Mouse (Mus musculus) stomach, postnatal 0 days (tissue): ENCODE results near the gene Arl16. TPM values are rescaled to one million over a fixed set of nuclear protein-coding genes. Genes with fewer than 3 reads are reported as not detected.

Experiments used
- ATAC-seq: fragments of 200-750 bp; cut with Nextera tagmentation; 2 replicates; pipeline ENCODE4 v1.8.0; 2017; ENCODE audit not compliant: low FRiP score, low TSS enrichment
- DNase-seq: peaks from one replicate; pipeline ENCODE4 v3.0.0-alpha.2; 2016; ENCODE audit warnings: low spot score
- H3K27ac ChIP-seq: fragments of 300-500 bp; sonication (generic); replicated peaks from 2 replicates; pipeline ENCODE4 v1.5.1; 2014; ENCODE audit warnings: mild to moderate bottlenecking, control low read depth
- H3K27me3 ChIP-seq: fragments of 300-500 bp; sonication (generic); 2 replicates; pipeline ENCODE4 v1.6.1; 2014; ENCODE audit warnings: low read length; ENCODE audit not compliant: control insufficient read depth, insufficient read depth
- H3K36me3 ChIP-seq: fragments of 300-500 bp; sonication (generic); 2 replicates; pipeline ENCODE4 v1.6.1; 2014; ENCODE audit warnings: low read length, mixed read lengths; ENCODE audit not compliant: control insufficient read depth, insufficient read depth
- H3K4me1 ChIP-seq: fragments of 300-500 bp; sonication (generic); replicated peaks from 2 replicates; pipeline ENCODE4 v1.6.1; 2014; ENCODE audit warnings: antibody characterized with exemption; ENCODE audit not compliant: control insufficient read depth, insufficient read depth
- H3K4me2 ChIP-seq: fragments of 300-500 bp; sonication (generic); replicated peaks from 2 replicates; pipeline ENCODE4 v1.6.1; 2014; ENCODE audit warnings: low read depth, mild to moderate bottlenecking, control low read depth, moderate library complexity
- H3K4me3 ChIP-seq: fragments of 300-500 bp; sonication (generic); 2 replicates; pipeline ENCODE4 v1.5.1; 2014; ENCODE audit warnings: low read depth, low read length, control low read depth
- H3K9ac ChIP-seq: fragments of 300-500 bp; sonication (generic); 2 replicates; pipeline ENCODE4 v1.6.1; 2014; ENCODE audit warnings: mild to moderate bottlenecking, low read length, control low read depth, mixed read lengths
- H3K9me3 ChIP-seq: fragments of 300-500 bp; sonication (generic); 2 replicates; pipeline ENCODE4 v1.6.1; 2016; ENCODE audit warnings: low read length; ENCODE audit not compliant: control insufficient read depth
- CTCF ChIP-seq: IDR thresholded peaks from 2 replicates; pipeline ENCODE4 v1.5.1; 2016; ENCODE audit warnings: antibody characterized with exemption, low read depth, mild to moderate bottlenecking, moderate library complexity
- EP300 ChIP-seq: optimal IDR thresholded peaks from 2 replicates; pipeline ENCODE3; 2016; ENCODE audit warnings: antibody characterized with exemption
- WGBS: fragments of 180-500 bp; shearing (Covaris S2); extraction: QIAGEN DNeasy Blood & Tissue Kit; methylation state at CpG from one replicate; pipeline ENCODE4 v1.1.7; 2014; 5-methylcytosine and 5-hydroxymethylcytosine counted together
- polyA plus RNA-seq: library from polyadenylated mRNA; unstranded; fragments of >200 nt; fragmentation: Nextera tagmentation; extraction: Ambion mirVana; gene quantifications from 2 replicates; pipeline ENCODE4 v1.2.1, GENCODE M21; 2015

Arl16 gene
- polyA plus RNA-seq, 1 experiment from 2014 or later: 30.6 TPM

DNA sequence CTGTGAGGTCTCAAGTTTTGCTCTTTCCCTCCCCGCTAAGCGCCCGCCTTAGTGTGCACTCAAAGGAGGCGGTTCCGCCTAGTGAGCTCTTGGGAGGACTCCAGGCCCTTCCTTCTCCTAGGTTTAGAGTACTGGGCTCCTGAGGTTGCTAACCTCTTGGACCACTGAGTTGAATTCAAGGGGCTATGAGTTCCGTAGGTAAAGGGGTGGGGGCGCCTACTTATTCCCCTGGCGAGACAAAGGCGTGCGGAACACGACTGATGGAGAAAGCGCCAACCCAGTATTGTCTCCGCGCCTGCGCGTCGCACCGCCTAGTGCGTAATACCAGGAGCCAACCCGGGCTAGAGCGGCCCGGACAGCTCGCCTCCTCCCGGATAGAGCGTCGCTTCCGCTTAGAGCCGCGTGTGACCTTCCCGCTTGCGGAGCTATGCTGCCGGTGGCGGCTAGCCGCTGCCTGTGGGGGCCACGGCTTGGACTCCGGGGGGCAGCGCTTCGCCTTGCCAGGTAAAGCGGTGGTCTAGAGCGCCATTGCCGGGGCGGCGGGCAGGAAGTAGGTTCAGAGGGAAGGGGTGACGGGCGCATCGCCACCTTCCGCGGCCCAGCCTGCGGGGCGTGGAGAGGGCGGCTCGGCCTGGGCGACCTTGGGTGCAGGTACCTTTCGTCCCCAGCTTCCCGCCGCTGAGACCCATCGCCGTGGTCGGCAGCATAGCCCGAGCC lies 17.0 kb upstream of the Arl16 start, which contains the start of gene Mrpl12:
TSS of gene Mrpl12 (plus strand) at position 349 of the 717 bp plus-strand sequence.
- ATAC-seq (peak; percentile 88), DNase-seq (peak; percentile 94)
- Histone ChIP-seq H3K4me3 (peak within 1 kb of the TSS; percentile 94), H3K9ac (peak within 1 kb of the TSS; percentile 89), H3K27ac (peak within 1 kb of the TSS; percentile 75), H3K9me3 (no peaks in the 10 kb centered on the region), H3K36me3 (peaks cover 25% of the 10 kb centered on the region), H3K27me3 (no peaks in the 10 kb centered on the region), H3K4me2 (peak within 1 kb of the TSS; percentile 79), H3K4me1 (no peaks in the 10 kb centered on the region; the same call in 1 of the 2 replicates)
- under 1% methylated on average over 60 of the region's 60 CpGs for WGBS
- no peak; the same call in 1 of the 2 replicates for TF ChIP-seq CTCF
- TF ChIP-seq EP300: no peak

DNA sequence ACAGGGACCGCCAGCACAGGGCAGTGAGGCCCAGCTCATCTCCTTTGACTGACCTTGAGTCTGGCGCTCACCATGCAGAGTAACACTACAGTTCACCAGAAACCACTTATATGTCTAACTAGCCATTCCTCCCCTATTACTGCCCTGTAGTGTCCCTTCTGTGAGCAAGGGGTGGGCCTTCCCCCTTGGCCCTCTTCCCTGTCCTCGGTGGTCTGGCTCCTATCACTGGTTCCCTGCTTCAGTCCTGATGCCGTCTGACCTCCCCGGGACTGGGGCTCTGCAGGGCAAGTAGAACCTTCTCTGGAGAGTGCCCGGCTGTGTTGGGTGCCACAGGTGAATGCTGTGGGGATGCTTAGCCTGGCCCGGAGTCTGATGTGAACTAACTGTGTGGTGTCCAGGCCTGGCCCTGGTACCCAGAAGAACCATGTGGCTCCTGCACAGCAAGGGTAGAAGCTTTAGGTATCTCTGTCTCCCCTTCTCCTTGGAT lies 16.1 kb upstream of the Arl16 start:
- Histone ChIP-seq H3K4me3 (no peak overlapping the region), H3K4me1 (no peaks in the 10 kb centered on the region; the same call in 1 of the 2 replicates), H3K27me3 (no peaks in the 10 kb centered on the region), H3K36me3 (peaks cover 34% of the 10 kb centered on the region), H3K27ac (peak overlapping the region; percentile 75; the same call in 1 of the 2 replicates), H3K9ac (peak overlapping the region; percentile 89; the same call in 1 of the 2 replicates), H3K4me2 (no peak overlapping the region; the same call in 1 of the 2 replicates), H3K9me3 (no peaks in the 10 kb centered on the region)
- ATAC-seq (no peak), DNase-seq (no peak)
- 83% methylated on average over 7 of the region's 7 CpGs for WGBS
- TF ChIP-seq CTCF (no peak), EP300 (no peak)

DNA sequence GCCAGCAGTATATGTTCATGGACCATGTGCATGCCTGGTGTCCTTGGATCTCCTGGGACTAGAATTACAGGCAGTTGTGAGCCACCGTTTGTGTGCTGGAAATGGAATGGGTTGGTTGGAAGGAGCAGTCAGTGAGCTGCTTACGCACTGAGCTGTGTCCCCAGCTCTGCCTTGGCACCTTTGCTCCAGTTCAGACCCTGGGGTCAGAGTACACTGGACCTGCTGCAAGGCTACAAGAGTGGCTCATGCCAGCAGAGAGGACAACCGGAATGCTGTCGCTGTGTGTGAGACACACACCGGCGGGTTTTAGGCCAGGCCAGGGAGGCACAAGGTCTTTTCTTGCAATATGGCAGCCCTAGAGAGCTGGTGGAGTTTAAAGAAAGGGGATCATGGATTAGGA lies 4.6 kb upstream of the Arl16 start:
- Histone ChIP-seq H3K4me1 (no peaks in the 10 kb centered on the region; the same call in 1 of the 2 replicates), H3K27me3 (no peaks in the 10 kb centered on the region), H3K9me3 (no peaks in the 10 kb centered on the region), H3K36me3 (peaks cover 31% of the 10 kb centered on the region), H3K4me3 (no peak overlapping the region), H3K9ac (no peak overlapping the region), H3K4me2 (no peak overlapping the region), H3K27ac (no peak overlapping the region)
- WGBS: 97% methylated on average over 6 of the region's 6 CpGs
- TF ChIP-seq EP300 (no peak), CTCF (no peak)
- DNase-seq (no peak), ATAC-seq (no peak)

DNA sequence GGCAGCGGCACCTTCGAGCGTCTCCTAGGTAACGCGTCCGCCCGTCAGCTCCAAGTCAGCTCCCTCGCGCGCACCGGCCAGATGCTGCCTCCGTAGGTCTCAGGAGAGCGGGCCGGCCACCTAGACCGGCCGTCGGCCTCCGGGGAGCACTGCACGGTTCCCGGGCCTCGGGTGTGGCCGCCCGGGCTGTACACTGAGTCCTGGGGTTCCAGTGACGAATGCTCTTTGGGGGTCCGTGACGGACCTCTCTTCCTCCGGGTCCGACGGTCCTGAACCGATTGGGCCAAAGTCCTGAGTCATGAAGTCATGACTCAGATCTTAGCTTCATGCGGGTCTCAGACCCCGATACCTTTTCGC lies 307 bp upstream of the Arl16 start:
- H3K27me3 ChIP-seq: no peaks in the 10 kb centered on the region
- H3K27ac ChIP-seq: peak overlapping the region; percentile 65; the same call in 1 of the 2 replicates
- ATAC-seq: peak; percentile 62

DNA sequence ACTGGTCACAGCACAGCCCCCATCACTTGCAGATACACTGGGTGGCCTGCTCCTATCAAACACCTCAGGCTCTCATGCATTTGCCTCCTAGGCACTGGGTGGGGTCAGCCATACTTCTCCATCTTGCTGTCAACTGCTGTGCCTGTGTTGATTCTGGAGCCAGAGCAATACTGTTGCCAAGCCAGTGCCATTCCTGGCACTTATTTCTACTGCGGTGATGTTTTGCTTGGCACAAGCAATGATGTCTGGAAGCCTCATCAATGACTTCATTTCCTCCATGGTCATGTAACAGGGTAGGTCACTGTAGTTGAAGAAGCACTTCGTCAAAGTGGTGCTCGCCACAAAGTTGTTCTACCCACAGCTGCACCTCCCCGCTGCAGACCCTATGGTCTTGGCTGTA lies 1.9 kb downstream of the Arl16 start:
- ATAC-seq: no peak
- DNase-seq: no peak
- Histone ChIP-seq H3K9me3 (no peaks in the 10 kb centered on the region), H3K36me3 (peaks cover 7% of the 10 kb centered on the region; the same call in 1 of the 2 replicates), H3K4me3 (no peak overlapping the region), H3K27ac (no peak overlapping the region), H3K9ac (no peak overlapping the region), H3K27me3 (no peaks in the 10 kb centered on the region), H3K4me1 (peaks cover 3% of the 10 kb centered on the region; the same call in 1 of the 2 replicates), H3K4me2 (no peak overlapping the region)
- TF ChIP-seq CTCF: no peak
- TF ChIP-seq EP300: no peak
- WGBS: 80% methylated on average over 4 of the region's 4 CpGs

More for the DNA sequence above, 307 bp upstream of the Arl16 start:
- no peak for DNase-seq
- H3K9ac ChIP-seq: peak overlapping the region; percentile 85
- peaks cover 3% of the 10 kb centered on the region; the same call in 1 of the 2 replicates for H3K4me1 ChIP-seq
- H3K9me3 ChIP-seq: no peaks in the 10 kb centered on the region
- WGBS: under 1% methylated on average over 33 of the region's 33 CpGs
- peak overlapping the region; percentile 88 for H3K4me3 ChIP-seq
- peak overlapping the region; percentile 87 for H3K4me2 ChIP-seq
- H3K36me3 ChIP-seq: peaks cover 26% of the 10 kb centered on the region
- no peak for TF ChIP-seq CTCF
- no peak for TF ChIP-seq EP300

DNA sequence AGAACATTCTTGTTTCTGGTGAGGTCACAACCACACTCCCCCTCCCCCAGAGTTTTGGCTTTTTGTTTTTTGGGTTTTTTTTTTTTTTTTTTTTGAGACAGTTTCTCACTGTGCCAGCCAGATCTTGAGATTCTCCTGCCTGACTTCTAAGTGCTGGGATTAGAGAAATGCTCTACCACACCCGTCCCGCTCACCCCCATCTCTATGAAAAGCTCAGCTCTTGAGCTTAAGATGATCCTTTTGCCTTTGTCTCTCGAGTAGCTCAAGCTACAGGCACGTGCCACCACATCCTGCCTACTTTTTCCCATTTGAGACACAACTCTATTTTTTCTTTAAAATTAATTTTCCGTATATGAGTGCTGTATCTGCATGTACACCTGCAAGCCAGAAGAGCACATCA lies 3.0 kb downstream of the Arl16 start:
- Histone ChIP-seq H3K27me3 (no peaks in the 10 kb centered on the region), H3K4me1 (peaks cover 3% of the 10 kb centered on the region; the same call in 1 of the 2 replicates), H3K36me3 (0 out of 2 replicates have a peak, but pooled peaks cover 2% of the 10 kb centered on the region), H3K27ac (no peak overlapping the region), H3K9me3 (no peaks in the 10 kb centered on the region), H3K9ac (no peak overlapping the region), H3K4me2 (no peak overlapping the region), H3K4me3 (no peak overlapping the region)
- DNase-seq (no peak), ATAC-seq (no peak)
- TF ChIP-seq EP300 (no peak), CTCF (no peak)
- 86% methylated on average over 5 of the region's 5 CpGs for WGBS
